Mouse (Mus musculus) heart, embryonic 15.5 days (tissue): ENCODE data around the gene Ppm1a. TPM values are rescaled to one million over a fixed set of nuclear protein-coding genes. Genes with fewer than 3 reads are reported as not detected.

Source experiments
- ATAC-seq: fragments of 200-750 bp; cut with Nextera tagmentation; replicated peaks from 2 replicates; pipeline ENCODE4 v1.8.0; 2017; ENCODE audit warnings: low read depth, moderate TSS enrichment; ENCODE audit not compliant: insufficient number of reproducible peaks, insufficient read depth, low FRiP score
- H3K27ac ChIP-seq: fragments of 300-500 bp; sonication (generic); 2 replicates; pipeline ENCODE4 v1.5.1; 2015; ENCODE audit warnings: mild to moderate bottlenecking, inconsistent platforms
- H3K27me3 ChIP-seq: fragments of 300-500 bp; sonication (generic); 2 replicates; pipeline ENCODE4 v1.6.1; 2015; ENCODE audit warnings: inconsistent platforms
- H3K36me3 ChIP-seq: fragments of 300-500 bp; sonication (generic); 2 replicates; pipeline ENCODE4 v1.6.1; 2015; ENCODE audit warnings: mild to moderate bottlenecking, inconsistent platforms
- H3K4me1 ChIP-seq: fragments of 300-500 bp; sonication (generic); replicated peaks from 2 replicates; pipeline ENCODE4 v1.6.1; 2015; ENCODE audit warnings: inconsistent platforms
- H3K4me2 ChIP-seq: fragments of 300-500 bp; sonication (generic); 2 replicates; pipeline ENCODE4 v1.6.1; 2015; ENCODE audit warnings: inconsistent platforms, mild to moderate bottlenecking, moderate library complexity
- H3K4me3 ChIP-seq: fragments of 300-500 bp; sonication (generic); 2 replicates; pipeline ENCODE4 v1.5.1; 2015; ENCODE audit warnings: mild to moderate bottlenecking, inconsistent platforms
- H3K9ac ChIP-seq: fragments of 300-500 bp; sonication (generic); 2 replicates; pipeline ENCODE4 v1.6.1; 2015; ENCODE audit warnings: mild to moderate bottlenecking, inconsistent platforms
- H3K9me3 ChIP-seq: fragments of 300-500 bp; sonication (generic); replicated peaks from 2 replicates; pipeline ENCODE4 v1.6.1; 2016; ENCODE audit warnings: inconsistent platforms
- WGBS: fragments of 180-500 bp; shearing (Covaris S2); methylation state at CpG from one replicate; pipeline ENCODE4 v1.1.7; 2015; ENCODE audit warnings: mixed read lengths; 5-methylcytosine and 5-hydroxymethylcytosine counted together
- polyA plus RNA-seq: library from polyadenylated mRNA; unstranded; fragments of >200 nt; fragmentation: Nextera tagmentation; extraction: Ambion mirVana; gene quantifications from 2 replicates; pipeline ENCODE4 v1.2.1, GENCODE M21; 2015

Ppm1a gene
- polyA plus RNA-seq, 1 experiment from 2014 or later, result 36.6 TPM

GRCm38 (mm10) chr12:72843973-72844620, 86.8 kb downstream of the Ppm1a start:
- peak; percentile 84 for ATAC-seq
- peaks cover 8% of the 10 kb centered on the region for H3K4me1 ChIP-seq
- peak overlapping the region; percentile 53 for H3K27ac ChIP-seq
- peak overlapping the region; percentile 60 for H3K4me2 ChIP-seq
- peak overlapping the region; percentile 34 for H3K4me3 ChIP-seq
- H3K9me3 ChIP-seq, result no peaks in the 10 kb centered on the region
- no peak overlapping the region for H3K9ac ChIP-seq
- no peaks in the 10 kb centered on the region for H3K36me3 ChIP-seq
- 16% methylated on average over 12 of the region's 12 CpGs for WGBS
- H3K27me3 ChIP-seq, result peaks cover 33% of the 10 kb centered on the region

DNA sequence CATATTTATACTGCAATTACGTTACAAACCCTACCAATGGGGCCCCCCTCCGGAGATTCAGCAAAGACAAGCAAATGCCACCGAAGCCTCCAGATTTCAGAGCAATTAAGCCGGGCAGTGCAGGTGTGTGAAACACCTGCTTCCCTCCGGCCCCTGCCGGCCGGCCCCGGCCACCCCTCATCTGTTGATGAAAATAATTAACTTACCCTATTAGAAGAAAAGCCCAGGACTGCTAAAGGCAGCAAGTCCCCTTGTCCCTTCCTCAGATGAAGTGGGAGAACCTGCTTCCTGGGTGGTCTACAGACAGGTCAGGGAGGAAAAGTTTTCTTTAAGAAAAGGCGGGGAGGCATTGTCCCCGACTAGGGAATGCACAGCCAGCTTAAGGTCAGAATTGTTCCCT, 88.7 kb downstream of the Ppm1a start:
- Histone ChIP-seq H3K9ac (no peak overlapping the region), H3K27me3 (peaks cover 46% of the 10 kb centered on the region), H3K27ac (no peak overlapping the region), H3K4me1 (peaks cover 8% of the 10 kb centered on the region), H3K9me3 (no peaks in the 10 kb centered on the region), H3K36me3 (no peaks in the 10 kb centered on the region), H3K4me2 (no peak overlapping the region), H3K4me3 (no peak overlapping the region)
- no peak for ATAC-seq
- 41% methylated on average over 10 of the region's 10 CpGs for WGBS

DNA sequence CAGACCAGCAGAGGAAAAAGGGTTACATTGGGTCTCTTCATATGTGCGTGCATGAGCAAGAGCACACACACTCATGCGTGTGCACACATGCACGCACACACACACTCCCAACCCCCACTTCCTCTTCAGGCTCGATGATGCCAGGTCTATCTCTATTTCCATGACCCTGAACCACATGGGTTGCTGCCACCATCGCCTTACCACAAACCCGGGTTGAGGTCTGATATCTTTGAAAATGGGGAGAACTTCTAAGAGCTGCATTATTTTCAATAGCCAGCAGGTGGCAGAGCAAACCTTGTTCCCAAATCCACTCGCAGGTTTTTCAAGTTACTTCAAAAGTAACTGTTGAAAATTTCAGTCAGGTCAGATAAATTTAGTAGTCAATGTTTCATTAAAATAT, 90.5 kb downstream of the Ppm1a start:
- Histone ChIP-seq H3K36me3 (no peaks in the 10 kb centered on the region), H3K4me2 (no peak overlapping the region), H3K9ac (no peak overlapping the region), H3K4me3 (no peak overlapping the region), H3K4me1 (peaks cover 8% of the 10 kb centered on the region), H3K27ac (no peak overlapping the region), H3K9me3 (no peaks in the 10 kb centered on the region), H3K27me3 (peaks cover 52% of the 10 kb centered on the region)
- no peak for ATAC-seq
- WGBS, result 26% methylated on average over 7 of the region's 7 CpGs

Other genes with a start within 250 kb of the Ppm1a start
- gene Pcnx4, start 221.1 kb upstream of the Ppm1a start, polyA plus RNA-seq, result 5.8 and 6.9 TPM in 2 replicates
- gene Gm4756, start 107.8 kb upstream of the Ppm1a start, polyA plus RNA-seq, result not detected in 2 replicates
- gene Dhrs7, start 92.5 kb upstream of the Ppm1a start, polyA plus RNA-seq, result 74.7 and 82.9 TPM in 2 replicates
- gene Six6, start 182.4 kb downstream of the Ppm1a start, polyA plus RNA-seq, result not detected in 2 replicates
- 1.9 and 2.1 TPM in 2 replicates for gene 4930447C04Rik, start 183.3 kb downstream of the Ppm1a start, polyA plus RNA-seq